Mouse (Mus musculus) brain, embryonic 14.5 days (tissue): ENCODE measurements around the gene Tgtp2.

Experiments
- CTCF ChIP-seq: fragments of 200-500 bp; IDR thresholded peaks from 2 replicates; pipeline ENCODE4 v1.5.1; 2012; ENCODE audit warnings: inconsistent platforms, mild to moderate bottlenecking, moderate library complexity, borderline replicate concordance; ENCODE audit not compliant: insufficient read depth, insufficient read length; ENCODE audit errors: extremely low read depth
- POLR2A ChIP-seq: fragments of 200-500 bp; IDR thresholded peaks from 2 replicates; pipeline ENCODE4 v1.6.1; 2012; ENCODE audit warnings: mild to moderate bottlenecking, inconsistent platforms, borderline replicate concordance; ENCODE audit not compliant: poor library complexity, insufficient read depth, insufficient read length, severe bottlenecking; ENCODE audit errors: extremely low read depth

GRCm38 (mm10) chr11:49101500-49101899 is 37.5 kb upstream of the Tgtp2 start:
- TF ChIP-seq CTCF: no peak
- TF ChIP-seq POLR2A: no peak
